Mouse (Mus musculus) neutrophil, adult 5-6 weeks (primary cell): ENCODE results near the gene Ppp1r3e. TPM values are rescaled to one million over a fixed set of nuclear protein-coding genes. Genes with fewer than 3 reads are reported as not detected.

Source experiments
- total RNA-seq: library from RNA; stranded (forward); fragments of 200-1000 nt; gene quantifications from 2 replicates; pipeline ENCODE4 v1.2.3, GENCODE M21; 2017

The Ppp1r3e gene
- total RNA-seq, 1 experiment from 2014 or later: 0.47 TPM

Other genes starting within 250 kb of the Ppp1r3e start
- gene Gm17606, start 236.6 kb downstream of the Ppp1r3e start, total RNA-seq: not detected in 2 replicates
- gene Cdh24, start 236.2 kb downstream of the Ppp1r3e start, total RNA-seq: 1.5 and 2.5 TPM in 2 replicates
- gene 1700123O20Rik, start 191.3 kb downstream of the Ppp1r3e start, total RNA-seq: 24.8 and 28.1 TPM in 2 replicates
- gene Acin1, start 190.6 kb downstream of the Ppp1r3e start, total RNA-seq: 373 and 387 TPM in 2 replicates
- not detected in 2 replicates for gene Gm29776, start 178.7 kb downstream of the Ppp1r3e start, total RNA-seq
- 9.1 and 9.2 TPM in 2 replicates for gene Cebpe, start 165.4 kb downstream of the Ppp1r3e start, total RNA-seq
- gene Slc7a8, start 95.6 kb downstream of the Ppp1r3e start, total RNA-seq: 0.49 and 0.81 TPM in 2 replicates
- gene Rnf212b, start 63.4 kb downstream of the Ppp1r3e start, total RNA-seq: not detected in 2 replicates
- 9.2 and 9.7 TPM in 2 replicates for gene Homez, start 6.6 kb downstream of the Ppp1r3e start, total RNA-seq
- 3.6 and 6.6 TPM in 2 replicates for gene Bcl2l2, start 5.8 kb upstream of the Ppp1r3e start, total RNA-seq
- gene Gm20521, start 5.9 kb upstream of the Ppp1r3e start, total RNA-seq: not detected in 2 replicates
- gene Pabpn1, start 14.9 kb upstream of the Ppp1r3e start, total RNA-seq: 198 and 209 TPM in 2 replicates
- gene Slc22a17, start 35.6 kb upstream of the Ppp1r3e start, total RNA-seq: 0.25 and 0.47 TPM in 2 replicates
- gene Efs, start 48.6 kb upstream of the Ppp1r3e start, total RNA-seq: not detected in 2 replicates
- not detected in 2 replicates for gene Il25, start 55.1 kb upstream of the Ppp1r3e start, total RNA-seq
- gene Cmtm5, start 58.7 kb upstream of the Ppp1r3e start, total RNA-seq: not detected in 2 replicates
- not detected in 2 replicates for gene Myh6, start 89.4 kb upstream of the Ppp1r3e start, total RNA-seq
- not detected in 2 replicates for gene Gm17428, start 99.4 kb upstream of the Ppp1r3e start, total RNA-seq
- not detected in 2 replicates for gene Myh7, start 117.1 kb upstream of the Ppp1r3e start, total RNA-seq
- 58.9 and 73.5 TPM in 2 replicates for gene Ngdn, start 137.9 kb upstream of the Ppp1r3e start, total RNA-seq
- gene Zfhx2, start 214.8 kb upstream of the Ppp1r3e start, total RNA-seq: 7.2 and 7.8 TPM in 2 replicates
- 5.2 TPM in 2 replicates for gene Thtpa, start 217.2 kb upstream of the Ppp1r3e start, total RNA-seq
- 48.5 TPM in 2 replicates for gene Ap1g2, start 229.0 kb upstream of the Ppp1r3e start, total RNA-seq
- 0.12 TPM in 1 of 2 replicates, not detected in the other for gene Jph4, start 239.4 kb upstream of the Ppp1r3e start, total RNA-seq